Mouse (Mus musculus) monocyte, adult 59 days (primary cell): Measurements from ENCODE around the gene Gabrr2. TPM values are rescaled to one million over a fixed set of nuclear protein-coding genes. Genes with fewer than 3 reads are reported as not detected.

Experiments
- total RNA-seq, 2 experiments: library from RNA; stranded (reverse); gene quantifications; one replicate each; pipeline ENCODE4 v1.2.4; 2023

The Gabrr2 gene
- total RNA-seq = under 1 TPM in 1 of 2 experiments, not detected in 1; 1.00 TPM

DNA sequence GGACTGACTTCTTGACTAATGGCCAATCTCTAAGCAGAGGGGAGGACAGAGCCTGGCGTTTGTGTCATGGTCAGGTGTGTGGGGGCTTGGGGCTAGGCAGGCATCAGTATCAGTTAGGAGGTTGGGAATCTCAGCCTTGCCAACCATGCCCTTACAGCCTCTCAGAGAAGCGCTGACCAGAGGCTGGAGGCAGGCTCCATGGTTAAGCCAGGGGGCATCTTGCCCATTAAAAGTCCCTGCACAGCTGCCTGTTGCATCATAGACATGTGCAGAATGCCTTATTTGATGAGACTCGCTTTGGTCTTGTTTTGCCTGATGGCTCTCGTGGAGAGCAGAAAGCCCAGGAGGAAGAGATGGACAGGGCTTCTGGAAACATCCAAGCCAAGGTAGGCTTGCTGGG lies at the start of gene Gabrr2:
TSS of gene Gabrr2 (plus strand) at position 19 of the 400 bp plus-strand sequence.

DNA sequence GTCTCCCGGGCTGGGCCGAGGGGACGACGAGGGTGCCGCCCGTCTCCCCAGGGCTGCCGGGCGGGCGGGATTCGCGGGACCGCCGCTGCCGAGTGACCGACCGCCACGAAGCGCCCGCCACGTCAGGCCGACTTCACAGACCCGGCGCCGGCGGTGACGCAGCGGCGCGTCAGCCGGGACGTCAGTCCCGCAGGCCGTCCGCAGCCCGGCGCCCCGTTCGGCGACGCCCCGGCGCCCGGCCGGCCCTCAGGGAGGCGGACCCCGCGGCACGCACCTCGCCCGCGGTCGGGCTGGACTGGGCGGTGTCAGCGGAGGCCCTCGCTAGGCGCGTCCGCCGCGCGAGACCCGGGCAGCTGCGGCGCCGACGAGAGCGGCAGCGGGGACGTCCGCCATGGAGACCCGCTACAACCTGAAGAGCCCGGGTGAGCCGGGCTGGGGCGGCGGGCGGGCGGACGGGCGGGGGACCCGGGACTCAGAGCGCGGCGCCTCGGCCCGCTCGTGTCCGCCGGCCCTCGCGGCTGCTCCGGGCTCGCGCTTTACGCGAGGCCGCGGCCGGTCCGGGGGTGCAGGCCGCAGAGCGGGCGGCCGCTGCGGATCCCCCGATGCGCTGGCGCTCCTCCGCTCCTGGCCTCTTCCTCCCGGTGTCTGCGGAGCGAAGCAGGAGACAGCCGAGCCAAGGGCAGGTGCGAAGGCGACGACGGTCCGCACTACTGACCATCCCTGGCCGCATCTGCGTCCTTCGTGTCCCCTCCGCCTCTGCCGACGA lies 31.4 kb upstream of the Gabrr2 start, which contains the start of gene Ube2j1:
TSS of gene Ube2j1 (plus strand) at position 222 of the 766 bp plus-strand sequence.

DNA sequence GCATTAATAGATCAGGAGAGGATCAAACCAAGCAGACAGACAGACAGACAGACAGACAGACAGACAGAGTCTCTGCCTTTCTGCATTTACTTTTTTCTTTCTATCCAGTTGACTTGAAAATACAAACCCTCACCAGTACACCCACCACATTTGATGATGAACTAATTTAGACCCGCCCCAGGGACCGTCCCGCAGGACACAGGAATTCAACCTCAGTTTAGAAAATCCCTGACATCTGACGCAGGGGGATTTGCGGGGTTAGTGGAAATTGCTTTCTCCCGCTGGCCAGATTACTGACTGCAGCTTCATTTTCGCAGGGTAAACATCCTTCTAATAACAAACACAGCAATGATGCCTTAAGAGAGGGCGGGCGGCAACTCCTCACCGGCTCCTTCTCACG lies 69.4 kb downstream of the Gabrr2 start, which contains the start of gene Gabrr1:
TSS of gene Gabrr1 (plus strand) at position 301 of the 400 bp plus-strand sequence.

Other genes starting within 250 kb of the Gabrr2 start
- gene Ankrd6, start 112.2 kb upstream of the Gabrr2 start, total RNA-seq = under 1 TPM; 0.43 to 0.84 TPM
- gene Rragd, start 80.0 kb upstream of the Gabrr2 start, total RNA-seq = 1 to 10 TPM; 1.6 to 1.9 TPM
- gene Ube2j1, start 31.6 kb upstream of the Gabrr2 start, total RNA-seq = 10 to 100 TPM; 64.6 to 66.6 TPM
- not detected for gene Gabrr1, start 69.5 kb downstream of the Gabrr2 start, total RNA-seq
- gene Pm20d2, start 126.7 kb downstream of the Gabrr2 start, total RNA-seq = not detected
- not detected for gene Srsf12, start 146.0 kb downstream of the Gabrr2 start, total RNA-seq
- gene Pnrc1, start 227.2 kb downstream of the Gabrr2 start, total RNA-seq = 100 to 1,000 TPM; 470 to 472 TPM
- gene Rngtt, start 247.3 kb downstream of the Gabrr2 start, total RNA-seq = 10 to 100 TPM; 24.6 to 28.5 TPM